Mouse (Mus musculus) embryonic facial prominence, embryonic 10.5 days (tissue): ENCODE results near the gene Abhd15. TPM values are rescaled to one million over a fixed set of nuclear protein-coding genes. Genes with fewer than 3 reads are reported as not detected.
A peak's percentile ranks its signal among the peaks of the same experiment; 100 is the strongest.

Source experiments
- DNase-seq: peaks from one replicate; pipeline ENCODE4 v3.0.0-alpha.2; 2017; ENCODE audit warnings: low spot score
- H3K27ac ChIP-seq: fragments of 300-500 bp; sonication (generic); replicated peaks from 2 replicates; pipeline ENCODE4 v1.5.1; 2016; ENCODE audit warnings: mild to moderate bottlenecking
- H3K27me3 ChIP-seq: fragments of 300-500 bp; sonication (generic); replicated peaks from 2 replicates; pipeline ENCODE4 v1.6.1; 2016; ENCODE audit warnings: low read depth, mild to moderate bottlenecking; ENCODE audit not compliant: poor library complexity, severe bottlenecking
- H3K36me3 ChIP-seq: fragments of 300-500 bp; sonication (generic); replicated peaks from 2 replicates; pipeline ENCODE4 v1.6.1; 2016; ENCODE audit warnings: mild to moderate bottlenecking, moderate library complexity
- H3K4me1 ChIP-seq: fragments of 300-500 bp; sonication (generic); 2 replicates; pipeline ENCODE4 v1.6.1; 2016
- H3K4me3 ChIP-seq: fragments of 300-500 bp; sonication (generic); 2 replicates; pipeline ENCODE4 v1.5.1; 2016; ENCODE audit warnings: mild to moderate bottlenecking, moderate library complexity
- H3K9me3 ChIP-seq: fragments of 300-500 bp; sonication (generic); 2 replicates; pipeline ENCODE4 v1.6.1; 2016; ENCODE audit warnings: mild to moderate bottlenecking
- WGBS: fragments of 180-500 bp; shearing (Covaris S2); methylation state at CpG from one replicate; pipeline ENCODE4 v1.1.7; 2016; 5-methylcytosine and 5-hydroxymethylcytosine counted together
- polyA plus RNA-seq: library from polyadenylated mRNA; unstranded; fragments of >200 nt; fragmentation: Nextera tagmentation; extraction: Ambion mirVana; gene quantifications from 2 replicates; pipeline ENCODE4 v1.2.1, GENCODE M21; 2016

The Abhd15 gene
- polyA plus RNA-seq, 1 experiment from 2014 or later: 5.8 TPM

DNA sequence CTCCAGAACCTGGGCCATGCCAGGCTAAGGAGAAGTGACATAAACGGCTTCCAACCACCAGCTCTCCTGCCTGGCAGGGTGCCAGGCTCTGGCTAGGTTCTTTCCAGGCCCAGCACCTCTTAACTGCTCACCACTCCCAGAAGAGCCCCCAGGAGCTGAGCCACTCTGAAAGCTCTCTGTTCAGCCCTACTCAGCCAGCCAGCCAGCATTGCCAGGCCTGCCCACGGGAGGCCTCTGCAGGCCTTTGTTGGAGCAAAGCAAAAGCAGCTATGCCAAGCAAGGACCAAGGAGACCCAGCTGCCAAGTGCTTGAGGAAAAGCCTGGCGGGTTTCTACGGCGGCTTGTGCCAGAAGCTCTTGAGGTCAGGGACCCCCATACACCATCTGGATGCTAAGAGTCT lies 28.1 kb upstream of the Abhd15 start:
- Histone ChIP-seq H3K27ac (peak overlapping the region; percentile 21; the same call in 1 of the 2 replicates), H3K4me3 (peak overlapping the region; percentile 11; the same call in 1 of the 2 replicates), H3K9me3 (no peaks in the 10 kb centered on the region), H3K27me3 (no peaks in the 10 kb centered on the region), H3K4me1 (peaks cover 76% of the 10 kb centered on the region), H3K36me3 (peaks cover 16% of the 10 kb centered on the region; the same call in 1 of the 2 replicates)
- DNase-seq: no peak
- 81% methylated on average over 5 of the region's 5 CpGs for WGBS

DNA sequence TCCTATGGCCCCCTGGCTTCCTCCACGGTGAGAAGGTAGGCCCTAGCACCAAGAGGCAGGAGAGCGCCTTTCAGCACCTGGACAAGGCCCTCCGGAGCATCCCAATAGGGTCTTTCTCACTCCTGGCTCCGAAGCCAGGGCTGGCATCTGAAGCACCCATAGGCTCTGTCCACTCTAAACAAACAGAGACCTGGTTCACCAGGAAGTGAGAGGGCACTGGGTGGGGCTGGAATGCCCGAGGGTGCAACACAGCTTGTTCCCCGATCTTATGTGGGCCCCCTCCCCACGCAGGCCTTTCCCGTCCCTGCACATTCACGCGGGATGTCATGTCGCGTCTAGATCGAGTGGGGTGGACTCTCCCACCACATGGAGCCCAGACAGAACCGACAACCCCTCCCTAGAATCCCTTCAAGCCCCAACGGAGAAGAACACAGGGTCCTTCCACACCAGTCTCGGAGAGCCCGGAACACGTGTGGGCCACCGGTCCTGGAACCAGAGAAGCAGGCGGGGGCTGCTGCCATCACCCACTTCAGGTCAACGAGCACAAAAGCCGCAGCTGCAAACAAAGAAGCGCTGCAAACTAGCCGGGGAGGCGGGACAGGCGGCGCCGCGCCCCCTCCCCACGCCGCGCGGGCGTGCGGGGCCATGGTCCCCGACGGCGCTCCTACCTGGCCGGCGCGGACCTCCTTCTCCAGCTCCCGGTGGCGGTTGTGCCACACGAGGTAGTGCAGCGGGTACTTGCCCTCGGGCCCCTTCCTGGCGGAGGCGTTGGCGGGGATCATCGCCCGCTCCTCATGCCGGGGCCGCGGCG lies 25.9 kb upstream of the Abhd15 start:
- WGBS: 2% methylated on average over 55 of the region's 55 CpGs
- no peaks in the 10 kb centered on the region for H3K27me3 ChIP-seq
- DNase-seq: peak; percentile 59
- peaks cover 13% of the 10 kb centered on the region; the same call in 1 of the 2 replicates for H3K36me3 ChIP-seq
- peaks cover 84% of the 10 kb centered on the region for H3K4me1 ChIP-seq
- peak overlapping the region; percentile 85 for H3K4me3 ChIP-seq
- peak overlapping the region; percentile 94 for H3K27ac ChIP-seq
- H3K9me3 ChIP-seq: no peaks in the 10 kb centered on the region

DNA sequence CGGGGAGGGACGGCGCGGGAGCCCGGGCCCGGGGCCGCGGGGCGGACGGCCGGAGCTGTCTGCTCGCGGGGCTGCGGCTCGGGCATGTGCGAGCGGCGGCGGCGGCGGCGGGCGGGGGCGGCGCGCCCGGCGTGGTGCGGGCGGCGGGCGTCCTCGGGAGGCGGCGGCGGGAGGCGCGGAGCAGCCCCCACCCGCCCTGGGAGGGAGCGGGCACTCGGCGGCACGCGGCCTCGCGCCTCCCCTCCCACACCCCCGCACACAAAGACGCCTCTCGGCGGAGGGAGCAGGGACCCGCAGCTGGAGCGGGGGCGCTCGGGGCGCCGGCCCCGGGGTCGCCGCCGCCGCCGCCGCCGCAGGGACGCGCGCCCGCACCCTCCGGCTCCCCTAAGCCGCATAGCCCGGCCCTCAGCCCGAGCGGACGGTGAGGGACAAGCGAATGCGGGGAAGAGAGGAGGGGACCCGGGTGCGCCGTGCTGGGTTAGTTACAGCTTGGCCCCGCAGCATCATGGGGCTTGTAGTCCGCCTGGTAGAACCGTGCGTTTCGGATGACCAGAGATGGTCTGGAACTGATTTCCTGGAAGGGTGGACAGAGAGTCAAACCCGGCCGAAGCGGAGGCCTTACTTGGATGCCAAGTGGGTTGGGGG lies 25.2 kb upstream of the Abhd15 start, which contains the start of gene Ankrd13b:
Ankrd13b (minus strand) TSS at position 88 of the 645 bp plus-strand sequence.
- Histone ChIP-seq H3K36me3 (peaks cover 13% of the 10 kb centered on the region; the same call in 1 of the 2 replicates), H3K27me3 (no peaks in the 10 kb centered on the region), H3K4me1 (peaks cover 92% of the 10 kb centered on the region), H3K4me3 (peak within 1 kb of the TSS; percentile 85), H3K27ac (peak within 1 kb of the TSS; percentile 94), H3K9me3 (no peaks in the 10 kb centered on the region)
- DNase-seq: peak; percentile 87
- under 1% methylated on average over 86 of the region's 87 CpGs for WGBS

DNA sequence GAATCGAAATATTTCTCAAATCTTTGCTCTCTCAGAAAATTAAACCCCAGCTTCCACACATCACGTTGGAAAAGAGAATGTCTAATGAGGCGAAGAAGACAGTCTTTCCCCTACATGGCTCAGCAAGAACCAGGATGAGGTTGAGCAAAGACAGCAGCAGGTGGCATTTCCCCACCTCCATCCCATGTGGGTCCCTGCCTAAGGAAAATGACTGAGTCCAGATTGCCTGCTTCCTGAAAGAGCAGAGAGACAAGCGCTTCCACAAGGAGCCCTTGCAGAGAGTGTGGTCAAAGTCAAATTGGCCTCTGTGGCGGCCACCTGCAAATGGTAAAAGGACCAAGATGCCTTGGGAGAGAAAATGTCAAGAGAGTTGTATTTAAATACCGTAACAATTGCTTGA lies 24.5 kb upstream of the Abhd15 start:
- Histone ChIP-seq H3K9me3 (no peaks in the 10 kb centered on the region), H3K27me3 (no peaks in the 10 kb centered on the region), H3K27ac (peak overlapping the region; percentile 94), H3K4me3 (peak overlapping the region; percentile 85), H3K36me3 (peaks cover 13% of the 10 kb centered on the region; the same call in 1 of the 2 replicates), H3K4me1 (peaks cover 92% of the 10 kb centered on the region)
- no peak for DNase-seq
- WGBS: 69% methylated on average over 6 of the region's 6 CpGs

DNA sequence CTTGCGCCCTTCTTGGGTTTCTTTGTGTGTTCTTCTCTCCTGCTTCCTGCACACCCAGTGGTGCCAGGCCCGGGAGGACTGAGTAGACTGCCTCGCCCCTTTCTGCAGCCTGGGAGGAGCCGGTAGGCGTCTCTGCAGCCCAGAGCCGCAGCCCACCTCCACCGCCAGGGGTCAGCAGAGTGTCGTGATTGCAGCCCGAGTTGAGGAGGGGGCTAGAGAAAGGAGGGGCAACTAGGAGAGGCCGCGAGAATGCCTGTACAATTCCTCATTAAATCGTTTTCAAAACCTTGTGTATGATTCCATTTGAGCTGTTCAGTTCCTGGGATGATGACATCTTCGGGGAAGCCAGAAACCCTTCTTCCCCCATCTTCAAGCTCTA lies 23.8 kb upstream of the Abhd15 start:
- H3K4me3 ChIP-seq: peak overlapping the region; percentile 85
- WGBS: under 1% methylated on average over 13 of the region's 13 CpGs
- H3K27me3 ChIP-seq: no peaks in the 10 kb centered on the region
- H3K36me3 ChIP-seq: peaks cover 17% of the 10 kb centered on the region; the same call in 1 of the 2 replicates
- peak; percentile 98 for DNase-seq
- peak overlapping the region; percentile 90 for H3K27ac ChIP-seq
- peaks cover 92% of the 10 kb centered on the region for H3K4me1 ChIP-seq
- no peaks in the 10 kb centered on the region for H3K9me3 ChIP-seq

DNA sequence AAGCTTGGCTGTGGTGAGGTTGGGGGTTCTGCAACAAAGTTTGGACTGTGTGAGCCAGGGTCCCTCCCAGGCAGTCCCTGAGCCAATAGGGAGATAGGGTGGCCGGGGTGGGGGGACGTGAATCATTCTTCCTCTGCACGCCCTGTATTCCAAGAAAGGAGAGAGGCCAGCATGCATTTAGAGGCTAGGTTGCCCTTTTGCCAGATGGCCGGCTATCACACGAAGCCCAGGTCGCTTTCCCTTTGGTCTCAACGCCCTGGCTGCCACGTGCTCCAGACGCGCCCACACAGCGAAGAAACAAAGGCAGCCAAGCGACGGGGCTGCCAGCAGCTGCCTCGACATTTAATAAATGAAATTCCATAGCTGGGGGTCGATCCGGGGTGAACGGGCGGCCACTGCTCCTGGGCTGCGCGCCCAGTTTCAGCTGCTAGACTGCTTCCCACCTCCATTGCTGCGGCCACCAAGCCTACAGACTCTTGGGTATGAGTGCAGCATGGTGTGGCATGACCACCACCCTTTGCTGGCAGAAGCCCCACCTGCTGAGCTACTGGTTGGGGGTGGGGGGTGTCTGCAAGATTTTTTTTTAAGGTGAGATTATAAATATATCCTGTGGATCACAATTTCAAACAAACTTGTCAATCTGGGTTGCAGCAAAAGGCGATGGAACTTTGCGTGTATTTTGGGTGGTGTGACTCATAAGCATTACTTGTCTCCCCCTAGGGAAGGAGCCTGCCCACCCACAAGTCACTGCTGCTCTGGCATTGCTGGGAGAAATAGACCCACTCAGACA lies 23.2 kb upstream of the Abhd15 start:
- Histone ChIP-seq H3K4me3 (peak overlapping the region; percentile 85), H3K9me3 (no peaks in the 10 kb centered on the region), H3K27me3 (no peaks in the 10 kb centered on the region), H3K4me1 (peaks cover 91% of the 10 kb centered on the region), H3K27ac (peak overlapping the region; percentile 90), H3K36me3 (peaks cover 17% of the 10 kb centered on the region; the same call in 1 of the 2 replicates)
- peak; percentile 88 for DNase-seq
- under 1% methylated on average over 23 of the region's 23 CpGs for WGBS

DNA sequence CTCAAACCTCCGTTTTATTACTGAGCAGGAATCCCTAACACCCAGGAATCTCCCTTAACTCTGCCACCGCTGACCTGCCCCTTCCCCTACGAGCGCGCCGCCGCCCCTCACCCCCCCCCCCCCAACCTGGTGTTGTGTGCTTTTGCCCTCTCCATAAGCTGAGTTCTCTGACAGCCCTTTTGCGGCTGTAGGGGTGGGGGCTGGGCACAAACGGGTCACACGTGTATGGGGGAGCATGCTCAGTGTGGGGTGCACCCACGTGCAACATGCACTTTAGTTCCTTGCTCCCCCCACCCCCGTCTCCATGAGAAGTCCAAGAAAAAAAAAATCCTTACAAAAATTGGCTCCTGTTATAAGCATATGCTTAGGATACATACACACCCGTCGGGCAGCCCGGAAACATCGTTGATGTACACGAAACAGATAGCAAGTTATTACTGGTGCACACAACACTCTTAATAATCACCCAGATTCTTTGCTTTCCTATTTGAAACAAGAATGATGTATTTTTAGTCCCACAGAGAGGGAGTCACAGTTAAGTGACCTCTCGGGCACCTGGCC lies 22.5 kb upstream of the Abhd15 start:
- DNase-seq: peak; percentile 57
- Histone ChIP-seq H3K27ac (peak overlapping the region; percentile 90), H3K9me3 (no peaks in the 10 kb centered on the region), H3K27me3 (no peaks in the 10 kb centered on the region), H3K36me3 (peaks cover 13% of the 10 kb centered on the region; the same call in 1 of the 2 replicates), H3K4me1 (peaks cover 91% of the 10 kb centered on the region), H3K4me3 (peak overlapping the region; percentile 85)
- WGBS: under 1% methylated on average over 18 of the region's 18 CpGs

DNA sequence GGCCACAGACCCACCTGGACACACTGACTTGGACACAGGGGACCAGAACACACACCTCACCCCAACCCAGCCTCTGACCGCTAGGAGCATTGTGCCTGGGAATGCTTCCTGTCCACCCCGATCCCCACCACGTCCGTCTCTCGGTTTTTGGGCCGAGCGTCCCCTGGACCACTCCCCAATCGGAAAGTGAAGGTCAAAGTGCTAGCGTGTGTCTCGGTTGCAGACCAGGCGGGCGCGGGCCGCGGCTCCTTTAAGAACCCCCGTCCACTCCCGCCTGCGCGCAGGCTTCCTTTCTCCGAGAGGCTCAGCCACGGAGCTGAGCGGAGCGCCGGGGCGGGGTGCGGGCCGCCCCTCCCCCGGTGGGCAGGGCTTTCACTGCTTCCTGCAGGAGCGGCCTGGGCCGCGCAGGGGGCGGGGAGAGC lies 22.0 kb upstream of the Abhd15 start:
- H3K36me3 ChIP-seq: peaks cover 14% of the 10 kb centered on the region; the same call in 1 of the 2 replicates
- under 1% methylated on average over 32 of the region's 32 CpGs for WGBS
- no peaks in the 10 kb centered on the region for H3K9me3 ChIP-seq
- peaks cover 91% of the 10 kb centered on the region for H3K4me1 ChIP-seq
- DNase-seq: peak; percentile 95
- no peaks in the 10 kb centered on the region for H3K27me3 ChIP-seq
- H3K4me3 ChIP-seq: peak overlapping the region; percentile 85
- H3K27ac ChIP-seq: peak overlapping the region; percentile 90

DNA sequence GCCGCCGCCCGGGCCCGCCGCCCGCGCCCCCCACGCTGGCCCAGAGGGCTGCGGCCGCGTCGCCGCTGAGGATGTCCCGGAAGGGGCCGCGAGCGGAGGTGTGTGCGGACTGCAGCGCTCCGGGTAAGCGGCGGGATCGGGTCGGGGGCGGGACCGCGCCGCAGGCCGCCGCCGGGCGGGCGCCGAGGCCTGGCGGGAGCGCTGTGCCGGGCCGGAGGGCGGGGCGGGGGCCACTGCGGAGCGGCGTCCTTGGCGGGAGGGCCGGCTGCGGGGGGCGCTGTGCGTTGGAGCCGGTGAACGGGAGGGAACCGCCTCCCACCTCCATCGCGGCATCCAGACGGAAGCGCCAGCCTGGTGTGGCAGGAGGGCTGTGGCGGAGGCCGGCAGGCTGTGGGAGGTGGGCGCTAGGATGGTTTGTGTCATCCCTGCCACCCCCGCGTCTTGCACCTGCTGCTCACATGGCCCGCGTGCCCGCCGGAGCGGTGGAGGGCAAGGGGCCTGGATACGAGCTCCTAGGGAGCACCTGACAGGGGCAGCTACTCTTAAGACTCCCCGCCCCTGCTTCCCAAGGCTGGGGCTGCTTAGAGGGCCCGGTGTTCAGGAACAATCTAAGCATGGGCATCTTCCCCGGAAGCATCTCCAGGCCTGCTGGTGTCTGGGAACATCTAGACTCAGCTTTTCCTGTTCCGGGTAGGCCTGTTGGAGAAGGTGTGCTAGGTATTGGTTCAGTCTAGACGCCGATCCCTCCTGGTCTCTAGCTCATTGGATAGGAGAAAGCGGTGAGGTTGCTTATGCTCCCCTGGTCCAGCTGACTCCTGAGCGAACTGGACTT lies 21.2 kb upstream of the Abhd15 start, which contains the start of gene Git1:
Git1 (plus strand) TSS at position 51 of the 832 bp plus-strand sequence.
- Histone ChIP-seq H3K4me1 (peaks cover 91% of the 10 kb centered on the region), H3K27me3 (no peaks in the 10 kb centered on the region), H3K27ac (peak within 1 kb of the TSS; percentile 90), H3K36me3 (peaks cover 19% of the 10 kb centered on the region), H3K9me3 (no peaks in the 10 kb centered on the region), H3K4me3 (peak within 1 kb of the TSS; percentile 85)
- DNase-seq: peak; percentile 57
- WGBS: 2% methylated on average over 74 of the region's 74 CpGs

DNA sequence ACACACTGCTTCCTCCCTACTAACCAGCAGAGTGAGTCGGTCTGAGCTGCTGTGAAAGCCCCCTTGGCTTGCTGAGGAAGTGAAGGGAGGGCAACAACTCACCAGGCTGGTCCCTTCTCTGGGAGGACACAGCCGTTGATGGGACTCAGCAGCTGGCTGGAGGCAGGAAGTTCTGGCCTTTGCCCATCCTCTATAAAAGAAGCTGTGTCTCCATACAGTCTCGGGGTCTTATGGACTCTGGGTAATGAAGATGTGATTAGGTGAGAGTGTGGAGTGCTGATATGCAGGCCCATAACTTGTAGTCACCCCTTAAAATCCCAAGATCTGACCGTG lies 20.6 kb upstream of the Abhd15 start:
- Histone ChIP-seq H3K27ac (peak overlapping the region; percentile 90), H3K36me3 (peaks cover 25% of the 10 kb centered on the region), H3K4me3 (peak overlapping the region; percentile 85), H3K27me3 (no peaks in the 10 kb centered on the region), H3K9me3 (no peaks in the 10 kb centered on the region), H3K4me1 (peaks cover 91% of the 10 kb centered on the region)
- WGBS: 41% methylated on average over 4 of the region's 4 CpGs
- DNase-seq: no peak

DNA sequence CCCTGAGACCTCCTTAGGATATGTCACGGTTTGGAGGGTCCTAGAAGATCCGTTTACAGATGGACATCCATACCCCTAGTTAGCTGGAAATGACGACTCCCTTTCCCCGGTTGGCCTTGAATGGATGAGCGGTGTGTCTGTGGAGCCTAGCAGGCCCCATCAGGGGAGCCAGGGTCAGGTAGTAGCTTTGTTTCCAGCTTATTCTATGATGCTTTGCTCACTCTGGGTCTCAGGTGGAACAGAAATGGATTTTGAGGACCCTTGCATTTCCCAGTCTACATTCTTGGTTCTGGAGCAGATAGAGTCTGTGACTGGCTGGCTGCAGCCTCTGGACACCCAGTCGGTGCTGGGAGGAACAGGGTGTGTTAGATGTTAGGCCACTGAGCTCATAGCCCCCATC lies 20.1 kb upstream of the Abhd15 start:
- Histone ChIP-seq H3K27me3 (no peaks in the 10 kb centered on the region), H3K27ac (peak overlapping the region; percentile 90; the same call in 1 of the 2 replicates), H3K36me3 (peaks cover 30% of the 10 kb centered on the region), H3K4me3 (peak overlapping the region; percentile 85), H3K4me1 (peaks cover 94% of the 10 kb centered on the region), H3K9me3 (no peaks in the 10 kb centered on the region)
- no peak for DNase-seq
- WGBS: 73% methylated on average over 6 of the region's 6 CpGs
